Mouse (Mus musculus) stomach, postnatal 0 days (tissue): Measurements from ENCODE around the gene Rps6.

ENCODE experiments used
- CTCF ChIP-seq: IDR thresholded peaks from 2 replicates; pipeline ENCODE4 v1.5.1; 2016; ENCODE audit warnings: antibody characterized with exemption, low read depth, mild to moderate bottlenecking, moderate library complexity
- EP300 ChIP-seq: optimal IDR thresholded peaks from 2 replicates; pipeline ENCODE3; 2016; ENCODE audit warnings: antibody characterized with exemption

DNA sequence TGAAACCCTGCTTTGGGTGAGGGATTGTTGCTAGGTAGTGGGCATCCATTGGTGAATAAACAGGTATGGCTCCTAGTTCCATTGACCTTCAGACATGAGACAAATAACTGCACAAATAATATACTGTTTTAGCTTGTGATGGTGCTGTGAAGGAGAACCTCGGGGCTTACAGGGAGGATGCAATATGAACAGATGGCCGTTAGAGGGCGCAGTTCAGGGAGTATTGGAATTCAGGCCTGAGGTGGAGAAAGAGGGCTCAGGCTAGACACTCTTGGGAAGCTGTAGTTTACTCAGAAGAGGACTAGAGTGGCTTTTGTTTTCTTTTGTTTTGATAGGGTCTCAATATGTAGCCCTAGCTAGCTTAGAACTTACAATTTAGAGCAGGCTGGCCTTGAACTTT, 47.8 kb upstream of the Rps6 start:
- TF ChIP-seq EP300, result no peak
- TF ChIP-seq CTCF, result peak; percentile 57
